Mouse (Mus musculus): ENCODE results near the gene Chrnb1.

The Chrnb1 gene

DNA sequence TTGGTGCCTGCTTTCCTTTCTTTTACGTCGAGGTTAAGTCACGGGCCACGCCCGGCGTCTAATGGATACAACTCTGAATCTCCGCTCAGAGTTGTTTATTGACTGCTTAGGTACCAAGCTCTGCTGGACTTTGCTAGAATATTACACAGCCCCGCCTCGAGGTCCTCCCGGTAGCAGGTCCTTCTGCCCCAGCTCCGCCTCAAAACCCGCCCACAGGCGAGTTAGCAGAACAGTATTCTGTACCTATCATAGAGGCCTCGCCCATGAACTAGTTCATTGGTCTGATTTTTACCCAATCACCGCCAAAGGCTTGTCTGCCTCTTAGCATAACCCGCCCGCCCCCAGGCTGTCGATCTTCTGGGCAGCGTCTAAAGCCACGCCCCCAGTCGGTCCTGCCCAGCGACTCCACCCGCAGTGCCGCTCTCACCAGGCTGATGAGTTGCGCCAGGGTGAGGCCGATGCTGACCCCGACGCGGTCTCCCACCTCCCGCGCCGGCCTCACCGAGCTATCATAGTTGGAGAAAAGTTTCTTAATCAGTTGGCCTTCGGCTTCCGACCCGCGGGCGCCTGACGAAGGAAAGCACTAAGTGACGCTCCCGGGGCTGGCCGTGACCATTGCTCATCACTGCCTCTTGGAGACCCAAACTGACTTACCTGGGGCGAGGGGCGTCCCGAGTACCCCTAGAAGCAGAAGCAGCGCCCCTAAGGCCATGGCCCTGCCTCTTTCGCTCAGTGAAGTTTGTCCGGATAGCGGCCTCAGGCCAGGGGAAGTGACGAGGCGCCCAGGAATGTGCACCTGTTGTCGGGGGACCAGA lies at the start of gene Chrnb1:
Gene Chrnb1 (minus strand): TSS at position 776 of the 815 bp plus-strand sequence.
- peak; percentile 92 for DNase-seq

DNA sequence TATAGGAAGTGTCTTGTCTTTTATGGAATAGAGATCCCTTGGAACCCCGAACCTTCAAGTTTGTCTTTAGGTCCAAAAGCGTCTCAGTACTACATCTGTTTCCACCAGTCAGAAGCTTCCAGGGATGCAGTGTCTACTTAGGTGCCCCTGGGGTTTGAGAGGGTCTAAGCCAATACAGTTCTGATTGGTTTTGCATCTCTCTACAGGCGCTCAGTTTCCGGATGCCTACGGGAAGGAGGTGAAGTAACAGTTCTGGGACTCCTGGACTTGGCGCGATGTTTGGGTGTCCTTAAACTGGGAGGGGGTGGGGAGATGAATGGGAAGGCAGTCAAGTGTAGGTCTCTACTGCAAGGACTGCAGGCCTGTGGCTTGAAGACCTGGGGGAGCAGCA lies 43.0 kb upstream of the Chrnb1 start:
- no peak for DNase-seq

DNA sequence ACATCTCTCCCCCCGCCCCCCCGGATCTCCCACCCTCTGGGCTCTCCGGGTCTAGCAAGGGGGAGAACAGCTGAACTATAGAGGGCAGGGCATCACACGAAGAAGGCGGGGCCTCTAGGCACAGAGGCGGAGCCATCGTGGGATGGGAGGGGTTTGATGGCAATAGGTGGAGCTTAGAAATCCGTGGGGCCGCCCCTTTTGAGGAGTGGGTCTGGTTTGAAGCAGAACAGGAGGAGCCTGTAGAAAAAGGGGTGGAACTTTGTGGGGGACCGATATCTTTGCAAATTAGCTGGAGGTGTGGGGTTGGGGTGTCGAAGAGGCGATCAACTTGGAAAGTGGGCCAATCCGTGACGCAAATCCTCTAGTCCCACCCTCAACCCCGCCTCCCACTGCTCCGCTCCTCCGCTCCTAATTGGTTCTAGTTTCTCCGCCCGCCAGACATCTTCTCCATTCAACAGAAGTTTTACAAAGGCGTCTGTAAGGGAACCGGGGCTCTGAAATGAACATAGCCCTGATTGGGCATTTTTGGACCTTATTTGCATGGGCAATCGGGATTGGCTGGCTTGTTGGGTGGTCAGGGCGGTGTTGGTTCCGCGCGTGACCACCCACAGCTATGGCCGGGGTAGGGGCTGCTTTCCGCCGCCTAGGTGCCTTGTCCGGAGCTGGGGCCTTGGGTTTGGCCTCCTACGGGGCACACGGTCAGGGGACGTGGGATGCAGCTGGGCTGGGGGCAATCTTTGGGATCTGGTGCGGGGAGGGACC lies 42.4 kb upstream of the Chrnb1 start, which contains the start of gene Tmem256:
Gene Tmem256 (plus strand): TSS at position 563 of the 762 bp plus-strand sequence.
- DNase-seq: peak; percentile 92

DNA sequence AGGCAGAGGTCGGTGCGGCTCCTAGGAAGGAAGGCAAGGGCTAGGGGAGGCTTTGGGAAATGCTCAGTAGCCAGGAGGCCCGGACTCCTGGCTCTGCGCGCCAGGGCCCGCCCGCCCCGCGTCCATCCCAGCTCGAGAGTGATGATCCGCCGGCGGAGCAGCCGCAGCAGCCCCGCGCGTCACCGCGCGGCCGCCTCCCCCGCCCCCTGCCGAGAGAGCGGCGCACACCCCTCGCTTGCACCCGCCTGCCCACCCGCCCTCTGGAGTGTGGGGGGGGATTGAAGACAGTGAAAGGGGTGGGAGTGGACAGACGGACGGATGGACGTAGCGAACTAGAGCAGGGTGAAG lies 41.8 kb upstream of the Chrnb1 start, which contains the start of gene Nlgn2:
Gene Nlgn2 (minus strand): TSS at position 181 of the 348 bp plus-strand sequence.
- DNase-seq: no peak

DNA sequence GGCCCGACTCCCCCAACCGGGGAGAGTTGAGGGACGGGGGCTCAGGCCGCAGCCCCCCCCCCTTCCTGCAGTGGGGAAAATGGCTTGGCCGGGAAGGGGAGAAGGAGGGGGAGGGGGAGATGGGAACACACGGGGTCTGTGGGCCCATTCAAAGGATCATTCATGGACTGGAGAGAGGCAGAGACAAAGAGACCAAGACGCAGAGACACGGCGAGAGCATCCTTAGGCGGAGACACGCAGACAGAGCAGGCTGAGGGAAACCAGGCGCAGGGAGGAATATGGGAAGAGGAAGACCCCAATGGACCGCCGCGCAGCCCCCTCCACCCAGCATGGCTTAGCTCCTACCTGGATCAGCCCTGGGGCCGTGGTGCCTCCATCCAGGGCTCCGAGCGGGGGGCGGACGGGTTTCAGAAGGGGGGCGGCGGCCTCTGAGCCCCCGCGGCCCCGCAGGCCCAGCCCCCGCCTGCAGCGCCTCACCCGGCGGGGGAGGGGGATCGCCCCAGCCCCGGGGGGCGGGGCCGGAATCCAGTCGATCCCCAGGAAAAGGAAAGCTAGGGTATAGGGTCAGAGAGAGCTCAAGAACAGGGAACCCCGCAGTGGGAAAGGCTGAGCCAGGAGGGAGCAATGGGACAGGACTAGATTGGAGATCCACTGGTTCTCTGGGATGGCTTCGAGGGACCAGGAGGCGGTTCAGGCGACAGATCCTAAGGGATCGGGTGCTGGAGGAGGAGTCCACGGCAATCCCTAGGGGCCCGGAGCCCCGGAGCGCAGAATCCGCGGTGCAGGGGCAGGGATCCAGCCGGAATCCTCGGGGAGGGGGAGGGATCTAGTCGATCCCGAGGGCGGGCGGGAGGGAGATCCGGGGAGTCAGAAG lies 41.2 kb upstream of the Chrnb1 start:
- DNase-seq: peak; percentile 58

DNA sequence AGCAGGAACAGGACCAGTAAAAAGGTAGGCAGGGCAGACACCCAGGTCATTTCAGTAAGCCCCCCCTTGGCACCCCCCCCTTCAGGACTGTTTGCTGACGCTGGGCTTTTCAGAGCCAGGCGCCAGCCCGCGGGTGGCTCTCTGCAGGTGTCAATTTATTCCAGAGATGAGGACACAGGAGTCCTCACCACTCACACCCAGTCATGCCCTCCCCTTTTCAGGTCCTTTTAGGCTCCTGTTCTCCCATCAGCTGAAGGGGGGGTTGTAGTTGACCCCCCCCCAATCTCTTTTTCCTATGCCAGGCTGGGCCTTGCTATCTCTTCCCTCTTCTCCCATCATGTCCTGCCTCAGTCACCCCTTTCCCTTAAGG lies 40.2 kb upstream of the Chrnb1 start:
- DNase-seq: no peak

DNA sequence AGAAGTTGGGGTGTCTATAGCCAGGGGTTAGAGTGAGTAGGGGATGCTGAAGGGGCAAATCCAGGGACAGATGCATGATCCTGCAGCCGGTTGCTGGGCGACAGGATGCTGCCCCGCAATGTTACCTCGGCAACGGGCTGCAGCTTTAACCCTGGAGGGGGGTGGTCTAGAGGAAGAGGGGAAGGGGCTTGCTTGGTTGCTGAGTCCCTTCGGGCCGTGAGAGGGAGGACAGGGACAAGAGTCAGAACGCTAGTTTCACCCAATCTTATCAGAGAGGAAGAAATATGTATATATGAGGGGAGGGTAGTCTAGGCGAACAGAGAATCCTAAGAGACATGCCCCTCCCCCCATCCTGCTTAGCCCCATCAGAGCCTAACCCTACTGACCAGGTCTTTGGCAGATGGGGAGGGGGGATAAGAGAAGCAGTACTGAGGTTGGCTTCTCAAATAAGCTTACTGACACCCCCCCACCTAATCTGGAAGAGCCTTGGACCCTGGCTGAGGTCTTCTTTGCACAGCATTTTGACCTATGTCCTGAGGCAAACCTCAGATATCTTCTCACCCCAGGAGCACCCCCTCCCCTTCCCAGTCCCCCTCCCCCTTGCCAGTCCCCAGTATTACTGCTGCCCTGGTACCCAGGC lies 39.7 kb upstream of the Chrnb1 start:
- no peak for DNase-seq

DNA sequence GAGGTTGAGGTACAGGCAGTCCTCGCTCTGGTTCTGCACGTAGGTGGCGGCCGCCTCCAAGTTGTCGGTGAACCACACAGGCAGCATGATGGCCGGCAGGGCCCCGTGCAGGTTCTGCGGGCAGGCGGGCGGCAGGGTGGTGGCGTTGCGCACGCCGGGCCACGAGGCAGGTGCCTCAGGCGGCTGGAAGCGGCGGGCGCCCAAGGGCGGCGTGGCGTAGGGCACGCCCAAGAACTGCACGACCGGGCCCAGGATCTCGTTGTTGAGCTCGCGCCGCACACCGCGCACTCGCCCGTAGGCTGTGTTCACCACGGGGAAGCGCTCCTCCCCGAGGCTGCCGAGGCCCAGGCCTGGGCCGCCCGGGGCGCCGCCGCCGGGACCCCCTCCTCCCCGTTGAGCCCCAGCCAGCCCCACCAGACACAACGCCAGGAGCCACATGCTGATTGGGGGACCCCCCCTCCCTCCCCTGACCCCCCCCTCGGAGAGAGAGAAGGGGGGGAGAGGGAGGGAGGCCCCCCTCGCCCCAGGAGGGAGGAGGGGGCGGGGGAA lies 38.3 kb upstream of the Chrnb1 start:
- DNase-seq: peak; percentile 77

DNA sequence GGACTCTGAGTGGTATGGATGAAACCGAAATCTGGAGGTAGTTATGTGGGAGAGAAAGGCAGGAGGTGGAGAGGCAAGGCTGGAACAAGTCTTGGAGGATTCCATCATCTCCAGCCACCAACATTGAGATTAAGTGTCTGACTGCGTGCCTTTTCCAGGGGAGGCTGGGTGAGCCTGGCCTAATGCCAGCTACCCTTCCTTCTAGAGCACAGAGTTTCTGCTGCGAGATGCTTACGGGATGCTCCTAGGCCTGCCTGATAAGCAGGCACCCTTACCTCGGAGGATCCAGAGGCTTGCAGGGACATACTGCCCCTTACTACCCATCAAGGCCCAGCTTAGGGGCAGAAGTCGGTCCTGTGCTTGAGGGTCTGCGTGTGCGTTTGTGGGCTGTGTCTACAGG lies 37.8 kb upstream of the Chrnb1 start:
- DNase-seq: no peak

DNA sequence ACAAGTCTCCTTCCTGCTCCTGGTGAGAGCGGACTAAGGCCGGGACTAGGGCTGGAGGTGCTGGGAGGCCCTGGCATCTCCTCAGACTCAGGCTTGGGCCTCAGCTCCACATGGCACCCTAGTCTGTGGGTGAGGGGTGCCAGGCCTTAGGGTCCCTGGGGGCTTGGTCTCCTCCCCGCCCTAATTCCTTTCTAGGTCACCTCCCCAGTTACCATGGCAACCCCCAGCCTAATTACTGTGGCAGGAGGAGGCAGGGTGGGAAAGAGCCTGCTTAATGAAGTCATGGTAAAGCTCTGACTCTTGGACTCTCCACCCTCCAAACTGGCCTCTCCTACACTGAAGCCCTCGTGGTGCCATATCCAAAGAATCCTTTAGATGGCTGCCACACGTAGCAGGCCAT lies 33.1 kb upstream of the Chrnb1 start:
- DNase-seq: no peak

DNA sequence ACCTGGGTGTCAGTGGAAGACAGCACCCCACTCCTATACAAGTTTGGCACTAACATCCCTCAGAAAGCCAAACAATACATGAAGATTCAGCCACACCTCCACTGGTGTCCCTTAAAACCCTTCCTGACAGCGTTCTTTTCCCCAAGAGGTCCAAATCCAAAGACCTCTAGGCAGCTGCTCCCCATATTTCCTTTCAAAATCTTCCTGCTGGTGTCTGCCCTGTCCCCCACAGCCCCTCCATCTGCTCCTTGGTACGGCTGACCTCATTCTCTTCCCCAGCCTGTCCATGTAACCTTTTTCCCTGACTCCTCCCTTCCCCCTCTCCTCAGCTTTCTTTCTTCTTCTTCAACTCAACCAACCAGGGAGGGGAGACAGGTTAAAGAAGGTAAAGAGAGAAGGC lies 27.7 kb upstream of the Chrnb1 start:
- no peak for DNase-seq

DNA sequence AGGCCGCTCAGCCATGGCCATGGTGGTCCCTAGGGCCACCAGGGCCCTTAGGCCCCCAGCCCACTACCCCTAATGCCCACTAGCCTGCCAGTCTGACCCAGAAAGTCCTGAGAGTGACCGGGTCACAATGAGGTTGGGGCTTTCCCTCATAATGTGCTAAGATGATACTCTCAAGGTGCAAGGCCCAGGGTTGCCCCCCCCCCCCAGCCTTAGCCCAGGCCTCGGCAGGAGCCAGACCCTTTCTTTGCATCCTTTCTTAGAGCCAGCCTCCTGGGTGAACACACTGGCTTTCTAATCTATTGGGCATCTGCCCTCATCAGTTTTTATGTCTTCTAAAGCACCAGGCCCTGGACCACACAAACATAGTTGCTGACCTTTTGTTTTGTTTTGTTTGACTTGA lies 26.3 kb upstream of the Chrnb1 start, which contains the start of gene Spem1:
Gene Spem1 (minus strand): TSS at position 101 of the 400 bp plus-strand sequence.
- DNase-seq: no peak

DNA sequence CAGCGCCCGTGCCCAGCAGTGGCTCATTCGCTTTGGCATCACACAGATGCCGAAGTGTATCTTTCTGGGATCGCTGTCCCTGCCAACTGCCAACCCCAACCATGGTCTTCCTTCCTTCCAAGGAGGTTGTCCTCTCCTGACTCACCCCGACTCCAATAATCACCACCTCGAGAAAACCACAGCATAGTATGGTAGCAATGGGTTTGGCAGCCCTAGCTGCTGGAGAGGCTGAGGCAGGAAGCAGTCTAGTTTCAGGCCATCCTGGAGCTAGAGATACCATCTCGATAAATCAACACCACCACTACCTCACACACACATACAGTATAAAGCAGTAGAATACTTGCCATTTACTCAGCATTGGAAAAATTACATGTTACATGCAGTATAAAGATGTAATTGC lies 23.1 kb upstream of the Chrnb1 start:
- DNase-seq: no peak

DNA sequence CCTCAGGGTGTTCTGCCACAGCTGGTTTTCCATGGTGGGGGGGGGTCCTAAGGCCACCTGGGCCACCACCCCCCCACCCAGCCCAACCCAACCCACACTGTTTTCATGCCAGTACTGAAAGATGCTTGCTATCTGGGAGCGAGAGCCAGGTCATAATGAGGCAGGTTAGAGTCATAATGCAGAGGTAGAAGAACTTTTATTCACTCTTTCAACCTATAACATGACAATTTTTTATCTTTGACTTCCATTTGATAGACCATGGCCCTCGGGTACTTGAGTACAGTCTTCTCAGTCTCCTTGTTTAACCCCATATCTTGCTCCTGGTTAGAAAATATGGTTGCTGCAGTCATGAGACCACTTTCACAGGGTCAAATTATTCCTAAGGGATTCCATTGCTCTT lies 22.6 kb upstream of the Chrnb1 start, which contains the start of gene Spem2:
Gene Spem2 (minus strand): TSS at position 101 of the 400 bp plus-strand sequence.
- no peak for DNase-seq

DNA sequence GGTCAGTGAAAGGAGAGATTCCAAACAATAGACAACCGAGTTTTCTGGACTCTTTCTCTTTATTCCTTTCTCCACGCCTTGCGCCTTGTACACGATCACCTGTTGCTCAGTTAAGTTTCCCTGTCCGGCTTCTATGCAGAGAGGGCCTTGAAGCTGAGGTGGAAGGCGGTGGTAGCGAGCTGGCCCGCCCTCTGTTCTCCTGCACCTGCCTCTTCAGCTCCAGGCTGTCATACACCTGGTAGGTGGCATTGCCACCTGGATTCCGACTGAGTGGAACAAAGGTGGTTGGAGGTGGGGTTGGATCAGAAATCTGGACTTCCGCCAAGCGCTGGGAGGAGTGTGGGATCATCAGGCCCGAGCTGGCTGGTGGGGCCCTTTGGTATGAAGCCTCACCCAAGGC lies 20.8 kb upstream of the Chrnb1 start:
- DNase-seq: no peak

DNA sequence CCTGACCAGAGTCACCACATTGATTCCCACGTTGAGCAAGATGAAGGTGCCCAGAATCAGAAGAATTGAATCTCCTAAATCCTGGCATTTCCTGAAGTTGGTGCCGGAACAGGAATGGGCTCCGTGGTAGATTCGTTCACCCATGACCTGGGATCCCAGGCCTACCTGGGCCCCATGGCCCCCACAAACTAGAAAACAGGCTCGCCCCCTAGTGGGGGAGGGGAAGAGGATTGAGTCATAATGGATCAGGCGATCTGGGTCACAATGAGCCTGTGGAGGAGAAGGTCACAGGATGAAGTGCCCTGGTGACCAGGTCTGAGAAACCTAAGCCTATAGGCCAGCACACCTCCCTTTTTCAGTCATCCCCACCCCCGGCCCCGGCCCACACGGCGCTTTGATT lies 19.4 kb upstream of the Chrnb1 start, which contains the start of gene Gm39566:
Gene Gm39566 (minus strand): TSS at position 144 of the 400 bp plus-strand sequence.
- peak; percentile 56 for DNase-seq

DNA sequence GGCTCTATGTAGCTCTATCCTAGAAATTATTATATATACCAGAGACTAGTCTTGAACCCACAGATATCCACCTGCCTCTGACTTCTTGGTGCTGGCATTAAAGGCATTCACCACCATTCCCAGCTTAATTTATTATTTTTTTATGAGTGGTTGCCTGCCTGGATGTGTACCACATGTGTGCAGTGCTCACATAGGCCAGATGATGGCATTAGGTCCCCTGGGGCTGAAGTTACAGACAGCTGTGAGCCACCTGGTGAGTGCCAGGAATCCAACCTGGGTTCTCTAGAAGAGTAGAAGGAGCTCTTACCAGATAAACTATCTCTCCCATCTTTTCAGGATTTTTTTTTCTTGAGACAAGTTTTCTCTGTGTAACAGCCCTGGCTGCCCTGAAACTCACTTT lies 14.5 kb upstream of the Chrnb1 start:
- DNase-seq: no peak

DNA sequence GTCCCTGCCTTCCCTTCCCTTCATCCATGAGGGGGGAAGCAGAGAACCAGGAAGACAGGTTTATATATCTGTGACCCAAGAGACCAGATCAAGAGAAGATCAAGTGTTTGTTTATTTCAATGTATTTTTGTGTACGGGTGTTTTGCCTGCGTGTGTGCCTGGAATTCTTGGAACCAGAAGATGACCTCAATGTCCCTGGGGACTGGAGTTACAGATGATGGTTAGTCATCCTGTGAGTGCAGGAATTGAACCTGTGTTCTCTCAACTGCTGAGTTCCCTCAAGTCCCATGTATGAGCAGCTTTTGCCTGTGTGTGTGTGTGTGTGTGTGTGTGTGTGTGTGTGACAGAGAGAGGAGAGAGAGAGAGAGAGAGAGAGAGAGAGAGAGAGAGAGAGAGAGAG lies 11.9 kb upstream of the Chrnb1 start:
- no peak for DNase-seq

DNA sequence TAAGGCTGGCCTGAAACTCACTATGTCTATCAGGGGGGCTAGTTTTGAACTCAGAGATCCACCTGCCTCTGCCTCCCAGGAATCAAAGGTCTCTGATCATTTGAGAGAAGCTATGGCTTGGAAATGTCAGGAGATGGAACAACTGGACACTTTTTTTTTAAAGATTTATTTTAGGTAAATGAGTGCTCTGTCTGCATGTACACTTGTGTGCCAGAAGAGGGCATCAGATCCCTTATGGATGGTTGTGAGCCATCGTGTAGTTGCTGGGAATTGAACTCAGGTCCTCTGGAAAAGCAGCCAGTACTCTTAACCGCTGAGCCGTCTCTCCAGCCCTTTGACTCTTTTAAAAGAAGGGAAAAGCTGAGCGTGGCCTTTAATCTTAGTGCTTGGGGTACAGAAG lies 10.6 kb upstream of the Chrnb1 start:
- DNase-seq: no peak

DNA sequence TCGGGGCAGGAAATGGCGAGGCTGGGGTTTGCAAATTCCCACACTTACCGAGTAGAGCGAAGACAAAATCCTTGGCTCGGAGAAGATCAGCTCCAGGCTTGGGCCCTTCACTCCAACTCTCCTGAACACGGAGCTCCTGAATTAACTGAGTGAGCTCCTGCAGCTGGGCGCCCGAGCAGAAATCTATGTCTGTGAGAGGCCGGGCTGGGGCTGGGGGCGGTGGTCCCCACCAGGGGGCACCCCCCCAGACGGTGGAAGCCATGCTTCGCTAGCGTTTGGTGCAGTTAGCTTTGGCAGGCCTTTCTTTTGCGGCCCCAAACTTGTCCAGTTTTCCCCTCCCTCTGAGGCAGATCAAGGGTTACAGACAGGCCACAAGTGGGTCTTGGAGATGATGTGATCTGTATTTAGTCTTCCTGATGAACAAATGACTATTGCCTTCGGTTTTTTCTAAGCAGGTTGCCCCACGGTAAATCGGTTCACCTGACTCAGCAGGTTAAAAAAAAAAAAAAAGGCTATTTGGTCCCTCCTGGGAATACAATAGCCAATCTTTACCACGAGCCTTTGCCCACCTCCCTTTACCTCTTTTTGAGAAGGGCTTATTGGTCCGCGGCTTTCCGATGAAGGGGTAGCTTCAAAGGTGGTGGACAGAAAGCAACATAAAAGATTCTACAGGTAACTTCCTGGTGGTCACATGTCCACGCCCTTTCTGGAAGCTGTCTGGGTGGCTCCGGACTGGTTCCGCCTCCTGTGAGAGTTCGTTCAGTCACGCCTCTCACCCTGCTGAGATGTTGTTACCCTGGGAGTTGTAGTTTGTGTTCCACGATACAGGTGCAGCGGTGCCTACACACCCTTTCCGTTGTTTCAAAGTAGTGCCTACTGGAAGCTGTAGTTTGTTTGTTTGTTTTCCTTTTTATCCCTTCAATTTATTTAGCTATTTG lies 9.5 kb upstream of the Chrnb1 start, which contains the start of gene Tmem102:
Gene Tmem102 (minus strand): TSS at position 653 of the 938 bp plus-strand sequence.
- peak; percentile 58 for DNase-seq

DNA sequence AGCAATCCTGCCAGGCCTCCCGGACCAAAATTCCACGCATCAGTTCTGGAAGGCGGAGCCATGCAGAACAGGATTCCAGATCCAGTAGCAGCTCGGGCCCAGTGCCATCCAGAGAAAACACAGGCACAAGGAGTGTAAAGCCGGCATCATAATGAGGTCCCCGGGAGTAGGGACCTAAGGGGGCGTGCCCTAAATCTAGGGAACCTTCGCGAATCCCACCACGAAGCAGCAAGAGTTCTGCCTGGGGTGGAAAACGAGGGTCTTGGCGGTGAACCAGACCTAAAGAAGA lies 8.9 kb upstream of the Chrnb1 start:
- no peak for DNase-seq

Measured in thymus, postnatal 4 days (tissue).